Mouse (Mus musculus) myocyte (in vitro differentiated cells): ENCODE data around the gene Rtl6. TPM values are rescaled to one million over a fixed set of nuclear protein-coding genes. Genes with fewer than 3 reads are reported as not detected.
A peak's percentile ranks its signal among the peaks of the same experiment; 100 is the strongest.

Experiments used
- H3K27me3 ChIP-seq: one replicate; pipeline ENCODE4 v1.6.1; 2011; ENCODE audit not compliant: control insufficient read depth, insufficient read depth, insufficient read length
- H3K36me3 ChIP-seq: one replicate; pipeline ENCODE4 v1.6.1; 2011; ENCODE audit not compliant: control insufficient read depth, insufficient read depth
- H3K4me2 ChIP-seq: one replicate; pipeline ENCODE4 v1.6.1; 2011; ENCODE audit warnings: low read depth, control low read depth
- H3K4me3 ChIP-seq: one replicate; pipeline ENCODE4 v1.5.1; 2011; ENCODE audit warnings: mild to moderate bottlenecking, control low read depth, moderate library complexity
- H3K79me2 ChIP-seq: one replicate; pipeline ENCODE4 v1.6.1; 2011; ENCODE audit not compliant: control insufficient read depth, insufficient read depth
- H3ac ChIP-seq: one replicate; pipeline ENCODE4 v1.6.1; 2011; ENCODE audit not compliant: control insufficient read depth, insufficient read length
- CEBPB ChIP-seq: IDR thresholded peaks from 2 replicates; pipeline ENCODE4 v1.6.1; 2011; ENCODE audit warnings: mild to moderate bottlenecking, moderate library complexity; ENCODE audit not compliant: poor library complexity, insufficient read depth, severe bottlenecking
- E2F4 ChIP-seq: IDR thresholded peaks from one replicate; pipeline ENCODE4 v1.6.1; 2011; ENCODE audit warnings: mild to moderate bottlenecking, control low read depth, moderate library complexity; ENCODE audit not compliant: insufficient read depth
- MAX ChIP-seq: IDR thresholded peaks from one replicate; pipeline ENCODE4 v1.6.1; 2011; ENCODE audit warnings: low read depth, mild to moderate bottlenecking, control low read depth
- MYOD1 ChIP-seq, 3 experiments: IDR thresholded peaks; one replicate each; pipeline ENCODE4 v1.6.1; 2011; ENCODE audit warnings: control low read depth in 2 of 3, low read depth in 2 of 3, mild to moderate bottlenecking in 2 of 3, moderate library complexity in 1 of 3; ENCODE audit not compliant: insufficient read length in 2 of 3, control insufficient read depth in 1 of 3
- MYOG ChIP-seq, 3 experiments: IDR thresholded peaks; one replicate each; pipeline ENCODE4 v1.6.1; 2011; ENCODE audit warnings: control low read depth in 2 of 3, low read depth in 2 of 3, mild to moderate bottlenecking in 2 of 3; ENCODE audit not compliant: insufficient read length in 2 of 3, control insufficient read depth in 1 of 3, insufficient read depth in 1 of 3
- POLR2A ChIP-seq: IDR thresholded peaks from one replicate; pipeline ENCODE4 v1.6.1; 2011; ENCODE audit warnings: low read depth, mild to moderate bottlenecking, control low read depth, moderate library complexity; ENCODE audit not compliant: insufficient read length
- POLR2AphosphoS2 ChIP-seq: IDR thresholded peaks from one replicate; pipeline ENCODE4 v1.6.1; 2011; ENCODE audit warnings: low read depth, control low read depth; ENCODE audit not compliant: insufficient read length
- REST ChIP-seq: IDR thresholded peaks from one replicate; pipeline ENCODE4 v1.6.1; 2011; ENCODE audit warnings: mild to moderate bottlenecking, control low read depth, moderate library complexity; ENCODE audit not compliant: insufficient read depth, insufficient read length
- SRF ChIP-seq: IDR thresholded peaks from one replicate; pipeline ENCODE4 v1.6.1; 2011; ENCODE audit warnings: low read depth; ENCODE audit not compliant: control insufficient read depth, insufficient read length
- TCF12 ChIP-seq: IDR thresholded peaks from one replicate; pipeline ENCODE4 v1.6.1; 2011; ENCODE audit warnings: mild to moderate bottlenecking, control low read depth; ENCODE audit not compliant: poor library complexity, insufficient read depth, severe bottlenecking
- TCF3 ChIP-seq: IDR thresholded peaks from one replicate; pipeline ENCODE4 v1.6.1; 2011; ENCODE audit warnings: low read depth, control low read depth; ENCODE audit not compliant: insufficient read length
- USF1 ChIP-seq: IDR thresholded peaks from one replicate; pipeline ENCODE4 v1.6.1; 2011; ENCODE audit warnings: low read depth, mild to moderate bottlenecking, control low read depth, moderate library complexity
- polyA plus RNA-seq: library from polyadenylated mRNA; unstranded; fragments of >200 nt; fragmentation: generic; extraction: Trizol; gene quantifications from one replicate; pipeline ENCODE4 v1.2.1, GENCODE M21; 2012; ENCODE audit warnings: missing spikeins

Rtl6 gene
- polyA plus RNA-seq, 1 experiment = 0.02 TPM

DNA sequence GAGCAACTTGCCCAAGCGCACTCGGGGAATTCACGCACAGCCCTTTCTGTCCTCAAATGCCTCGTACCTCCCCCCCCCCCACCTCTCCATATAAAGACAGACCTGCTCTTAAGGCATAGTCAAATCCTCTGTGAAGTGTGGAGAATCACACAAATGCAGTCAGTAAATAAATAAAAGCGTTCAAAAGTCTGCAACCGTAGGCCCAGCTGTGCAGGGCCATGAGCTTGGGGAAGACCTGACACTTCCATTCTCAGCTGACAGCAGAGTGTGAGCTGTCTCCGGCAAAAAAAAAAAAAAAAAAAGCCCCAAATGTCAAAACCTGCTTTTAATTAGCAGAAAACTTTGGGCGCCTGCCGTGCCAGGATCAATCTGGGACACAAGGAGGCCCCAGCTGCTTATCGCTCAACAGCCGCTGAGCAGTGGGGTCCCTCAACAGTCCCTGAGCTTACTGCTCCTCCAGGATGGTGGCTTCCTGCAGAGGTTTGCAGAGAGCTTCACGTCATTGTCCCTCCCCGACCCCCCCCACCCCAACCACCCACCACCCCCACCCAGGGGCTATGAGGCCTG is 34.0 kb upstream of the Rtl6 start:
- Histone ChIP-seq H3K79me2 (no peaks in the 10 kb centered on the region), H3K4me3 (no peak overlapping the region), H3K4me2 (no peak overlapping the region), H3K36me3 (no peaks in the 10 kb centered on the region), H3ac (no peak overlapping the region), H3K27me3 (peaks cover 39% of the 10 kb centered on the region)
- TF ChIP-seq POLR2A = no peak
- TF ChIP-seq TCF12 = no peak
- TF ChIP-seq POLR2AphosphoS2 = no peak
- no peak for TF ChIP-seq MYOG (IDR thresholded peaks at IDR 0.05; ENCODE audit: control insufficient read depth in 1 of 3, insufficient read depth in 1 of 3, insufficient read length in 2 of 3, low read depth in 2 of 3)
- no peak for TF ChIP-seq USF1
- TF ChIP-seq E2F4 = no peak
- no peak for TF ChIP-seq SRF
- no peak for TF ChIP-seq CEBPB
- TF ChIP-seq TCF3 = no peak
- no peak for TF ChIP-seq MAX
- no peak for TF ChIP-seq REST
- TF ChIP-seq MYOD1 (IDR thresholded peaks at IDR 0.05; ENCODE audit: control insufficient read depth in 1 of 3, insufficient read length in 2 of 3, low read depth in 2 of 3) = no peak

DNA sequence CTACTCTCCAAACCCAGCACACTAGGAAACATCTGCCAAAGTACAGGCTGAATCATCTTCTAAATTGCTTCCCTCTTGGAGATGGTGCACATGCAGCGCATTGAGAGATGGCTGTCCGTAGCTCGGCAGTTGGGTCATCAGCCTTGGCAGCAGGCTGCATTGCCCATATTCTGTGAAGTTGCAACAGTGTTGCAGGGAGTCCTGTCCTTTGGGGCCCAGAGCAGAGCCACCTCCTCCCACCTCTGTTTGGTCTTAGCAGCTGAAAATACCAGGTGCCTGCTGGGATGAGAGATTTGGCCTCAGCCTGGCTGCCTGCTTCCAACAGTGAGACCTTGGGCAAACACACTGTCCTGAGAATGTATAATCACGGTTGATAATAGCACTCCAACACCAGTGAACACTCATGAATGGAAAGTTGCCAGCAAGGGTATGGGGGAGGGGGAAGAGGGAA is 30.8 kb upstream of the Rtl6 start:
- H3K36me3 ChIP-seq = no peaks in the 10 kb centered on the region
- H3ac ChIP-seq = no peak overlapping the region
- peaks cover 39% of the 10 kb centered on the region for H3K27me3 ChIP-seq
- H3K79me2 ChIP-seq = no peaks in the 10 kb centered on the region
- no peak overlapping the region for H3K4me3 ChIP-seq
- TF ChIP-seq MYOD1 (IDR thresholded peaks at IDR 0.05; ENCODE audit: control insufficient read depth in 1 of 3, insufficient read length in 2 of 3, low read depth in 2 of 3) (no peak), E2F4 (no peak), TCF12 (no peak), CEBPB (no peak), POLR2AphosphoS2 (no peak), MYOG (IDR thresholded peaks at IDR 0.05; ENCODE audit: control insufficient read depth in 1 of 3, insufficient read depth in 1 of 3, insufficient read length in 2 of 3, low read depth in 2 of 3) (no peak), MAX (no peak), POLR2A (no peak), USF1 (no peak), TCF3 (no peak), SRF (no peak), REST (no peak)
- H3K4me2 ChIP-seq = no peak overlapping the region

DNA sequence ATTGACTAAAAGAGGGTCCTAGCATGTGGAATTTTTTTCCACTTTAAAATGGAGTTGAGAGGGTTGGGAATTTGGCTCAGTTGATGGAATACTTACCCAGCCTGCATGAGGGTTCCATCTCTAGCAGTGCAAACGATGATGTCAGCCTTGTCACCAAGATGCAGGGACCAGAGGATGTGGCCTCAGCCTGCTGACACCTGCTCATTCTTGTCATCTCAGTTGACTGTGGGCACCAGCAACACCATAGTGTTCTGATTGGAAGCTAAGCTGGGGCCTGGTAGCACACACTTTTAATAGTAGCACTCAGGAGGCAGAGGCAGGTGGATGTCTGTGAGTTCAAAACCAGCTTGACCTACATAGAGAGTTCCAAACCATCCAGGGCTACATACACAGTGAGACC is 21.0 kb upstream of the Rtl6 start:
- Histone ChIP-seq H3K4me2 (no peak overlapping the region), H3K27me3 (peaks cover 4% of the 10 kb centered on the region), H3K36me3 (no peaks in the 10 kb centered on the region), H3K79me2 (no peaks in the 10 kb centered on the region), H3ac (no peak overlapping the region), H3K4me3 (no peak overlapping the region)
- no peak for TF ChIP-seq REST
- TF ChIP-seq TCF3 = no peak
- peak in 2 of 3 experiments; percentile 79 to 85 for TF ChIP-seq MYOD1 (IDR thresholded peaks at IDR 0.05; ENCODE audit: control insufficient read depth in 1 of 3, insufficient read length in 2 of 3, low read depth in 2 of 3)
- TF ChIP-seq TCF12 = no peak
- no peak for TF ChIP-seq POLR2AphosphoS2
- no peak for TF ChIP-seq MAX

DNA sequence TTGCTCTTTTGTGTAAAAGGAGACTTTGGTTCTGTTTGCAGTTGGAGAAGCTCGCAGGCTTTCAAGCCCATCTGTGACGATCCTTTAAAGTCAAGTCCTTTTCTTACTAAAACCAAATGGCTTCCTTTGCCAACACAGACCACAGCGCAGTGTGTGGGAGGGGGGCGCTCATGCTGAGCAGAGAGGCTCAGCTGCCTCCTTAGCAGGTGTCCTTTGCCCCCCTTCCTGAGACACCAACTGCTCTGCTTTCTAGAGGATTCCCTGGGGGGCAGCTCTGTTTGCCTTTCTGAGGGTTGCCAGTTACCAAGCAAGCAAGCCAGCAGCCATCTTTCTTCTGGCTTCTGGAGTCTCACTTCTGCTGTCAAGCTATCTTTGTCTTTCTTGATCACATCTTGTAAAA is 19.4 kb upstream of the Rtl6 start:
- Histone ChIP-seq H3ac (no peak overlapping the region), H3K79me2 (no peaks in the 10 kb centered on the region), H3K36me3 (no peaks in the 10 kb centered on the region), H3K4me2 (no peak overlapping the region), H3K4me3 (no peak overlapping the region), H3K27me3 (peaks cover 10% of the 10 kb centered on the region)
- TF ChIP-seq CEBPB (no peak), TCF12 (peak; percentile 61), MAX (no peak), TCF3 (peak; percentile 79), MYOG (IDR thresholded peaks at IDR 0.05; ENCODE audit: control insufficient read depth in 1 of 3, insufficient read depth in 1 of 3, insufficient read length in 2 of 3, low read depth in 2 of 3) (peak in 2 of 3 experiments; percentile 91 to 95), POLR2AphosphoS2 (no peak), USF1 (no peak), SRF (no peak), MYOD1 (IDR thresholded peaks at IDR 0.05; ENCODE audit: control insufficient read depth in 1 of 3, insufficient read length in 2 of 3, low read depth in 2 of 3) (peak in 2 of 3 experiments; percentile 89 to 92), REST (no peak), POLR2A (no peak), E2F4 (no peak)

DNA sequence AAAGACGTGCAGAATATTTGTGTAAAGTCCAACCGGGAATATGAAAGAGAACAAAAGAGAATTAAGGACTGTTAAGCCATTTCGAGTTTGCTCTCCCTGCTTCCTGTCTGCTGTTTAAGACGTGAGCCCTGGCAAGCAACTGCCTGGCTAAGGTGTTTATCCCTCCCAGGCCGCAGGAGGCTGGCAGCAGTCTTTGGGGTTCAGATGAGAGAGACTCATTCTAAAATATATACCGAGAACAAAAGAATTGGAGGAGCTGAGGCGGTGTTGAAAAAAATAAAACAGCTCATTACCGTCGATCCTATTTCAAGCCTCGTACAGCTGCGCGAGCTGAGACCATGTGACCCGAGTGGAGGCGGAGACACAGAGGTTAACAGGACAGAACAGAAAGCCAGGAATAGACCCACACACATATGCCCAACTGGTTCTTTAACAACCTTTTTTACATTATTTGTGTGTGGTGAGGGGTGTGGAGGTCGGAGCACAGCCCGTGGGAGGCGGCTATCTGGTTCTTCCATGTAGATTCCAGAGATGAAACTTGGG is 9.0 kb upstream of the Rtl6 start:
- H3K36me3 ChIP-seq = no peaks in the 10 kb centered on the region
- no peak overlapping the region for H3K4me2 ChIP-seq
- peaks cover 7% of the 10 kb centered on the region for H3K27me3 ChIP-seq
- TF ChIP-seq USF1 (peak; percentile 63), TCF12 (no peak)
- H3K79me2 ChIP-seq = no peaks in the 10 kb centered on the region
- no peak overlapping the region for H3K4me3 ChIP-seq
- no peak overlapping the region for H3ac ChIP-seq
